Mouse (Mus musculus) forebrain, embryonic 11.5 days (tissue): ENCODE measurements around the gene Tmco4. TPM values are rescaled to one million over a fixed set of nuclear protein-coding genes. Genes with fewer than 3 reads are reported as not detected.

Experiments
- ATAC-seq: fragments of 200-750 bp; cut with Nextera tagmentation; replicated peaks from 2 replicates; pipeline ENCODE4 v1.8.0; 2017; ENCODE audit warnings: moderate TSS enrichment; ENCODE audit not compliant: low FRiP score
- DNase-seq: peaks from one replicate; pipeline ENCODE4 v3.0.0-alpha.2; 2017; ENCODE audit warnings: low spot score
- H3K27ac ChIP-seq: fragments of 300-500 bp; sonication (generic); 2 replicates; pipeline ENCODE4 v1.5.1; 2014; ENCODE audit warnings: low read depth, low read length
- H3K27me3 ChIP-seq: fragments of 300-500 bp; sonication (generic); 2 replicates; pipeline ENCODE4 v1.6.1; 2014; ENCODE audit warnings: mild to moderate bottlenecking, low read length, mixed read lengths; ENCODE audit not compliant: control insufficient read depth, insufficient read depth
- H3K36me3 ChIP-seq: fragments of 300-500 bp; sonication (generic); 2 replicates; pipeline ENCODE4 v1.6.1; 2014; ENCODE audit warnings: mild to moderate bottlenecking, low read length, moderate library complexity, mixed read lengths; ENCODE audit not compliant: control insufficient read depth, insufficient read depth
- H3K4me1 ChIP-seq: fragments of 300-500 bp; sonication (generic); replicated peaks from 2 replicates; pipeline ENCODE4 v1.6.1; 2014; ENCODE audit warnings: low read length, mixed read lengths; ENCODE audit not compliant: control insufficient read depth, insufficient read depth
- H3K4me2 ChIP-seq: fragments of 300-500 bp; sonication (generic); 2 replicates; pipeline ENCODE4 v1.6.1; 2014; ENCODE audit warnings: low read depth, mild to moderate bottlenecking, low read length, moderate library complexity, mixed read lengths; ENCODE audit not compliant: severe bottlenecking
- H3K4me3 ChIP-seq: fragments of 300-500 bp; sonication (generic); 2 replicates; pipeline ENCODE4 v1.5.1; 2014; ENCODE audit warnings: low read depth, low read length
- H3K9ac ChIP-seq: fragments of 300-500 bp; sonication (generic); 2 replicates; pipeline ENCODE4 v1.6.1; 2014; ENCODE audit warnings: low read length
- H3K9me3 ChIP-seq: fragments of 300-500 bp; sonication (generic); 2 replicates; pipeline ENCODE4 v1.6.1; 2016; ENCODE audit warnings: low read length, mixed read lengths; ENCODE audit not compliant: control insufficient read depth
- WGBS: fragments of 180-500 bp; shearing (Covaris S2); extraction: QIAGEN DNeasy Blood & Tissue Kit; methylation state at CpG from one replicate; pipeline ENCODE4 v1.1.7; 2014; 5-methylcytosine and 5-hydroxymethylcytosine counted together
- polyA plus RNA-seq: library from polyadenylated mRNA; unstranded; fragments of >200 nt; fragmentation: Nextera tagmentation; extraction: Ambion mirVana; gene quantifications from 2 replicates; pipeline ENCODE4 v1.2.1, GENCODE M21; 2014

The Tmco4 gene
- polyA plus RNA-seq, 1 experiment from 2014 or later = 0.96 TPM

GRCm38 (mm10) chr4:139001026-139001425, 28.3 kb downstream of the Tmco4 start:
- WGBS = 44% methylated on average over 2 of the region's 2 CpGs
- ATAC-seq (no peak), DNase-seq (no peak)
- Histone ChIP-seq H3K27me3 (no peaks in the 10 kb centered on the region), H3K9ac (no peak overlapping the region), H3K36me3 (no peaks in the 10 kb centered on the region), H3K4me2 (no peak overlapping the region), H3K9me3 (no peaks in the 10 kb centered on the region), H3K27ac (no peak overlapping the region), H3K4me1 (no peaks in the 10 kb centered on the region), H3K4me3 (no peak overlapping the region)

DNA sequence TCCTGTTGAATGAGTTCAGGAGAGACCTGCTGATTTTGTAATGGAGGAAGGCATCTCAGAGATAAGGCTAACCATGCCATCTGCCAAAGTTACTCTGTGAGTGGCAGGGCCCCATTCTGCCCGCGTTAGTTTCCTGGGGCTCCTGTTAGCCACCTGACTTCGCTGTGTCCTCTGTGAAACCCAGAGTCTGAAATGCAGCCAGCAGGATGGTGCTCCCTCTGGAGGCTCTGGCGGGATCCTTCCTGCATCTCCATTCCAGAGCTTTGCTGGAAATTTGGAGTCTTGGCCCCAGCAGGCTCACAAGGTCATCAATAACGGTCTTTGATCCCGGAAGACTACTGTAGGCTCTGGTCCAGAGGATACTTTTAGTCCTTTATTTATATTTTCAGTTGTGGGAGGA, 28.7 kb downstream of the Tmco4 start:
- H3K9ac ChIP-seq = no peak overlapping the region
- H3K27ac ChIP-seq = no peak overlapping the region
- 32% methylated on average over 6 of the region's 6 CpGs for WGBS
- H3K4me2 ChIP-seq = no peak overlapping the region
- H3K36me3 ChIP-seq = no peaks in the 10 kb centered on the region
- H3K27me3 ChIP-seq = no peaks in the 10 kb centered on the region
- H3K9me3 ChIP-seq = no peaks in the 10 kb centered on the region
- H3K4me3 ChIP-seq = no peak overlapping the region
- no peak for ATAC-seq
- no peaks in the 10 kb centered on the region for H3K4me1 ChIP-seq
- no peak for DNase-seq

DNA sequence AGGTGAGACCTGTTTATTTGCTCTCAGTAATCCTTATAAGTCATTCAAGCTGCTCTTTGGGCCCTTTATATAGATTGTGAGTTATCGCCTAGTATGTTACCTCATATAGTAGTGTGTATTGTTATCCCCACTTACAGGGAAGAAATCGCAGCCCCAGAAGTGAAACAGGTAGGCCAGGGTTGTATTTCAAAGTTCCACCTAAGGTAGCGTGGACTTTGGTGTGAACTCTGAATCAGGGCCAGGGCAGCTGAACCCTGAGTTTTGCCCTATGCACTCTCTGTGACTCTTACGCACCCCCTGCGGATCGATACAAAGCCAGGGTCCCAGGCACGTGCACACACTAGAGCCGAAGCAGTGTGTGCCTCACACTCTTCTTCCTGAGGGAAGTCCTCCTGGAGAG, 31.4 kb downstream of the Tmco4 start:
- Histone ChIP-seq H3K27ac (no peak overlapping the region), H3K36me3 (no peaks in the 10 kb centered on the region), H3K27me3 (no peaks in the 10 kb centered on the region), H3K4me2 (no peak overlapping the region), H3K9ac (no peak overlapping the region), H3K9me3 (no peaks in the 10 kb centered on the region), H3K4me1 (no peaks in the 10 kb centered on the region), H3K4me3 (no peak overlapping the region)
- DNase-seq (no peak), ATAC-seq (no peak)
- 66% methylated on average over 8 of the region's 8 CpGs for WGBS

DNA sequence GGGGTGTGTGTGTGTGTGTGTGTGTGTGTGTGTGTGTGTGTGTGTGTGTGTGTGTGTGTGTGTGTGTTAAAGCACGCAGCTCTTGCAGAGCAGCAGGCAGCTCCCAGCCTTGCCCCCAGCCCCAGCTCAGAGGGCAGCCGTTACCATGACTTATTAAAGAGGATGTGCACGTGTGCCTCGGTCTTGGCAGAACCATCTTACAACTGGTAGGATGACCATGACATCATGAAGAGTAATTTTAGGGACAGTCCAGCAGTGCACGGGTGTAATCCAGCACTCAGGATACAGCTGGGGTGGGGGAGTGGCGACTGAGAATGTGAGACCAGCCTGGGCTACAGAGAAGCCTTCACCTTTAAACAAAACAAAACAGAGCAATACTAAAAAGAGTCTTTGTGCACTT, 32.5 kb downstream of the Tmco4 start:
- Histone ChIP-seq H3K27me3 (no peaks in the 10 kb centered on the region), H3K4me1 (no peaks in the 10 kb centered on the region), H3K4me3 (no peak overlapping the region), H3K4me2 (no peak overlapping the region), H3K9ac (no peak overlapping the region), H3K27ac (no peak overlapping the region), H3K36me3 (no peaks in the 10 kb centered on the region), H3K9me3 (no peaks in the 10 kb centered on the region)
- 81% methylated on average over 5 of the region's 6 CpGs for WGBS
- ATAC-seq (no peak), DNase-seq (no peak)

DNA sequence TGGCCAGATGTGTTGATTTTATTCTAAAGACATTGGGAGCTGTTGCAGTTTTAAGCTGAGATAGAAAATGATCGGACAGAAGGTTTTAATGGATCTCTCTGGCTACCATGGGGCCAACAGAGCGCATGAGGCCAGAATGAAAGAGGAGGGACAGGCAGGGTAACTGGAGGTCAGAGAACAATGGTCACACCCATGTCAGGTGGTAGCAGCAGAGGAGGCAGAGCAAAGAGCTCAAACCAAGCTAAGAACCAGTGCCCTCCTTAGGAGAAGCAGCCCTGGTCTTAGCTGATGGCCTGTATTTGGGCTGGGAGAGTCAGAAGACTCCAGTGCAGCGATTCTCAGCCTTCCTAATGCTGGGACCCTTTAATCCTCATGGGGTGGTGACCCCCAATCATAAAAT, 34.7 kb downstream of the Tmco4 start:
- no peaks in the 10 kb centered on the region for H3K36me3 ChIP-seq
- H3K27me3 ChIP-seq = no peaks in the 10 kb centered on the region
- H3K27ac ChIP-seq = no peak overlapping the region
- DNase-seq (no peak), ATAC-seq (no peak)
- H3K9ac ChIP-seq = no peak overlapping the region
- no peak overlapping the region for H3K4me2 ChIP-seq
- H3K9me3 ChIP-seq = no peaks in the 10 kb centered on the region
- H3K4me1 ChIP-seq = no peaks in the 10 kb centered on the region
- 89% methylated on average over 3 of the region's 3 CpGs for WGBS
- H3K4me3 ChIP-seq = no peak overlapping the region

- Histone ChIP-seq H3K4me3 (no peak overlapping the region), H3K36me3 (no peaks in the 10 kb centered on the region), H3K27me3 (no peaks in the 10 kb centered on the region), H3K9ac (no peak overlapping the region), H3K4me2 (no peak overlapping the region), H3K9me3 (no peaks in the 10 kb centered on the region), H3K27ac (no peak overlapping the region), H3K4me1 (no peaks in the 10 kb centered on the region)
- ATAC-seq = no peak
- WGBS = 60% methylated on average over 6 of the region's 6 CpGs
- DNase-seq = no peak
Measured at GRCm38 (mm10) chr4:139007981-139008536, 35.4 kb downstream of the Tmco4 start.

GRCm38 (mm10) chr4:139011201-139011702, 38.6 kb downstream of the Tmco4 start:
- H3K9me3 ChIP-seq = no peaks in the 10 kb centered on the region
- H3K27ac ChIP-seq = no peak overlapping the region
- no peak for ATAC-seq
- H3K4me3 ChIP-seq = no peak overlapping the region
- no peaks in the 10 kb centered on the region for H3K36me3 ChIP-seq
- WGBS = 97% methylated on average over 13 of the region's 13 CpGs
- no peak overlapping the region for H3K9ac ChIP-seq
- H3K4me1 ChIP-seq = no peaks in the 10 kb centered on the region
- H3K27me3 ChIP-seq = no peaks in the 10 kb centered on the region
- H3K4me2 ChIP-seq = no peak overlapping the region
- no peak for DNase-seq

DNA sequence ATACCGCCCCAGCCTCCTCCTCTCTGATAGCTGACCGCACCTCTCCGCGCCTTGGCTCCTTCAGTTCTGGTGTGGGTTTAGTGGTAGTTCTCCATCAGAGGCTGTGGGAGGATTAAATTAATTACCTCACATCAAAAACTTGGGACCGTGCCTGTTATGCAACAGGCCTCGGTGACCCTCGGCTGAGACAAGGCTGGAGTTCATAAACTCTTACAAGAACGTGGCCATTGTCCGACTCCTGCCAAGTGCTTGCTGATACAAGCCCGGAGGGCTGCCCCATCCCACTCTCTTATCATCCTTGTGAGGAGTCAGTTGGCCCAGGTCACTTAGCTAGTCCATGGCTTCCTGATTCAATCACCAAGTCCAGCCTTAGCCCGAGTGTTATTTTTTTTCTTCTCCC, 40.6 kb downstream of the Tmco4 start:
- no peak overlapping the region for H3K9ac ChIP-seq
- WGBS = 92% methylated on average over 11 of the region's 11 CpGs

DNA sequence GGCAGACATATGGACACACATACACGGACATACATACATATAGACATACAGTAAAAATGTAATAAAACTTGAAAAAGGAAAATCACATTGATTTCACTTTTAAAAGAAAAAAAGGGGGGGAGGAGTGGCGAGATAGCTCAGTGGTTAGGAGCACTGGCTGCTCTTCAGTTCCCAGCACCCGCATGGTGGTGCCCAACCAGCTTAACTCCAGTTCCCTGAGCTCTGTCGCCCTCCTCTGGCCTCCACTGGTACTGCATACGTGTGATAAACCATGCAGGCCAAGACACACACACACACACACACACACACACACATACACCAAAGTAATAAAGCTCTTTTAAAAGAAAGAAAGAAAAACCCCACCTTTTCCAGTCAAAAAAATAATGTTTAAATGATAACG, 42.1 kb downstream of the Tmco4 start:
- Histone ChIP-seq H3K9me3 (no peaks in the 10 kb centered on the region), H3K4me1 (no peaks in the 10 kb centered on the region), H3K4me2 (no peak overlapping the region), H3K27me3 (no peaks in the 10 kb centered on the region), H3K4me3 (no peak overlapping the region), H3K9ac (no peak overlapping the region), H3K27ac (no peak overlapping the region), H3K36me3 (no peaks in the 10 kb centered on the region)
- DNase-seq = no peak
- no peak for ATAC-seq
- 78% methylated on average over 6 of the region's 6 CpGs for WGBS

More for the DNA sequence above, 40.6 kb downstream of the Tmco4 start:
- H3K9me3 ChIP-seq = no peaks in the 10 kb centered on the region
- no peak overlapping the region for H3K4me2 ChIP-seq
- ATAC-seq = no peak
- DNase-seq = no peak
- no peaks in the 10 kb centered on the region for H3K36me3 ChIP-seq
- H3K27ac ChIP-seq = no peak overlapping the region
- no peaks in the 10 kb centered on the region for H3K4me1 ChIP-seq
- H3K4me3 ChIP-seq = no peak overlapping the region
- H3K27me3 ChIP-seq = no peaks in the 10 kb centered on the region
